Mouse (Mus musculus) embryonic fibroblast, embryonic 13.5 days (primary cell): Measurements from ENCODE around the gene Xpo4.

Source experiments
- CTCF ChIP-seq: IDR thresholded peaks from 2 replicates; pipeline ENCODE4 v1.5.1; 2011; ENCODE audit warnings: mild to moderate bottlenecking, control low read depth, low read length, moderate library complexity, borderline replicate concordance; ENCODE audit not compliant: insufficient read depth
- POLR2A ChIP-seq: IDR thresholded peaks from 2 replicates; pipeline ENCODE4 v1.6.1; 2011; ENCODE audit warnings: low read depth, mild to moderate bottlenecking, control low read depth, low read length, moderate library complexity

DNA sequence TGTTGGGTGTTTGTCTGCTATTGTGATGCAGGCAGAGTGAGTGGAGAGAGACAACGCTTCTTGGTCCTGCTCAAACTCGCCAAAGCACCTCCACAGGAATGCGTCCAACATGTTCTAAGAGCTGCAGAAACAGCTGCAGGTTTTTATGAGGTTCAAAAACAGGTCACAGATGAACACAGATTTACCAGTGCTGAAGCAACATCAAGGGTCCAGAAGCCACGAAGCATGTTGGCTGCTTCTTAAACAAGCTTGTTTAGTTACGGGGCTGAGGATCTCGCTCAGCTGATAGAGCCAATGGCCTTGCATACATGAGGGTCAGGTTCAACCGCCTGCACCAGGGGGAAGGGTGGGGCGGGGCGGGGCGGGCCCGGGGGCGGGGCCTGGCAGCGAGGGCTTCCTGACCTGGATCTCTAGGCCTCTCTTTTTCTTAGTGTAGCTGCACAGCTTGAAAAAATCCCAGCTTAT lies 118.6 kb downstream of the Xpo4 start:
- no peak for TF ChIP-seq CTCF
- no peak for TF ChIP-seq POLR2A
